Mouse (Mus musculus): ENCODE results near the gene Sarm1.

Sarm1 gene

GRCm38 (mm10) chr11:78463286-78464036, 34.1 kb downstream of the Sarm1 start:
- DNase-seq, result no peak

- no peak for DNase-seq
Observed at GRCm38 (mm10) chr11:78462669-78463068, 34.9 kb downstream of the Sarm1 start.

GRCm38 (mm10) chr11:78461894-78462293, 35.7 kb downstream of the Sarm1 start:
- no peak for DNase-seq

GRCm38 (mm10) chr11:78458740-78459139, 38.8 kb downstream of the Sarm1 start:
- no peak for DNase-seq

- DNase-seq, result no peak
Observed at GRCm38 (mm10) chr11:78455308-78455707, 42.2 kb downstream of the Sarm1 start.

GRCm38 (mm10) chr11:78454276-78454675, 43.3 kb downstream of the Sarm1 start:
- no peak for DNase-seq

- peak in 1 of 2 experiments; percentile 26 for DNase-seq
Observed at GRCm38 (mm10) chr11:78453675-78454074, 43.9 kb downstream of the Sarm1 start.

GRCm38 (mm10) chr11:78450337-78450736, 47.2 kb downstream of the Sarm1 start:
- no peak for DNase-seq

- no peak for DNase-seq
Observed at GRCm38 (mm10) chr11:78448242-78448641, 49.3 kb downstream of the Sarm1 start.

- no peak for DNase-seq
Observed at GRCm38 (mm10) chr11:78447168-78447567, 50.4 kb downstream of the Sarm1 start.

GRCm38 (mm10) chr11:78443115-78443514, 54.4 kb downstream of the Sarm1 start:
- DNase-seq, result no peak

- DNase-seq, result no peak
Observed at GRCm38 (mm10) chr11:78438399-78438930, 59.1 kb downstream of the Sarm1 start.

GRCm38 (mm10) chr11:78437182-78437581, 60.4 kb downstream of the Sarm1 start:
- DNase-seq, result no peak

- DNase-seq, result peak in 1 of 2 experiments; percentile 20
Observed at GRCm38 (mm10) chr11:78435776-78436349, 61.7 kb downstream of the Sarm1 start.

GRCm38 (mm10) chr11:78434052-78434451, 63.5 kb downstream of the Sarm1 start:
- DNase-seq, result no peak

- DNase-seq, result no peak
Observed at GRCm38 (mm10) chr11:78431176-78431575, 66.4 kb downstream of the Sarm1 start.

GRCm38 (mm10) chr11:78430195-78430878, 67.2 kb downstream of the Sarm1 start:
- DNase-seq, result no peak

- DNase-seq, result no peak
Observed at GRCm38 (mm10) chr11:78428309-78428708, 69.2 kb downstream of the Sarm1 start.

GRCm38 (mm10) chr11:78427655-78428054, 69.9 kb downstream of the Sarm1 start:
- no peak for DNase-seq

- DNase-seq, result no peak
Observed at GRCm38 (mm10) chr11:78425572-78425971, 72.0 kb downstream of the Sarm1 start.

- no peak for DNase-seq
Observed at GRCm38 (mm10) chr11:78424352-78424751, 73.2 kb downstream of the Sarm1 start.

Measured in thymus, adult 18-20 months (tissue).